9 mouse cellular contexts compared by ENCODE assay signal in the genomic region with DNA sequence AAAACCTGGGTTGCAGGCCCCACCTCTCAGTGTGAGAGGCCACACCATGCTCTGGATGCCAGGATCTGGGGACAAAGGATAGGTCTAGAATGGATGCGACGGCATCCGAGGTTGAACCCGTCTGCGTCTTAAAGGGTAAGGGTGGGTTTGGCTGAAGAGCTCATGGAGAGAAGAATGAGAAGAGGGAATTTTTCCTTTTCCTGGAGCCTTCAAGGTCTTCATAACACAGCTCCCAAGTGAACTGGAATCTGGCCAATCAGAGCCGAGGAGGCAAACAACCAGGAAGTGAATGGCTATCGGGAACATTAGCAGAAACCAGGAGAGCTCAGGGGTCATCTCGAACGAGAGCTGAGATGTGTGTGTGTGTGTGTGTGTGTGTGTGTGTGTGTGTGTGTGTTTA.
A peak's percentile ranks its signal among the peaks of the same experiment; 100 is the strongest.
DNase-seq lines count a peak whose midpoint lies in the region; ATAC-seq lines count a peak whose summit lies in the region.
"Had no signal": no experiment of that assay in that cellular context is flagged by ENCODE, and none has a peak within 500 bp of the region (broad histone marks: within the 10 kb centered on the region; RNA-seq: fewer than 3 reads in every experiment).

No protein-coding gene starts in this region.

- H3K36me3 ChIP-seq in forebrain, embryonic 14.5 days (ENCODE audit: control insufficient read depth, insufficient read depth, low read length), result no peaks in the 10 kb centered on the region
- no peaks in the 10 kb centered on the region for H3K36me3 ChIP-seq in forebrain, embryonic 13.5 days (ENCODE audit: poor library complexity, severe bottlenecking)
- H3K36me3 ChIP-seq in embryonic facial prominence, embryonic 14.5 days (ENCODE audit: control insufficient read depth, insufficient read depth, low read length), result no peaks in the 10 kb centered on the region
- H3K36me3 ChIP-seq: liver, embryonic 15.5 days had no signal

- no peak overlapping the region for H3K27ac ChIP-seq in forebrain, embryonic 14.5 days (ENCODE audit: low read depth, low read length)
- H3K27ac ChIP-seq in forebrain, embryonic 13.5 days, result no peak overlapping the region
- H3K27ac ChIP-seq in embryonic facial prominence, embryonic 14.5 days (replicated peaks; ENCODE audit: low read depth, low read length), result peak overlapping the region; percentile 30; the same call in 1 of the 2 replicates
- H3K27ac ChIP-seq: liver, embryonic 15.5 days had no signal

- no peak overlapping the region for H3K4me2 ChIP-seq in forebrain, embryonic 14.5 days (ENCODE audit: low read length)
- H3K4me2 ChIP-seq in forebrain, embryonic 13.5 days, result no peak overlapping the region
- peak overlapping the region; percentile 21; the same call in 1 of the 2 replicates for H3K4me2 ChIP-seq in embryonic facial prominence, embryonic 14.5 days (ENCODE audit: low read depth, low read length)
- H3K4me2 ChIP-seq: liver, embryonic 15.5 days had no signal

- H3K4me3 ChIP-seq in forebrain, embryonic 14.5 days (ENCODE audit: low read depth, low read length), result no peak overlapping the region
- H3K4me3 ChIP-seq in forebrain, embryonic 13.5 days, result no peak overlapping the region
- H3K4me3 ChIP-seq in embryonic facial prominence, embryonic 14.5 days (ENCODE audit: low read depth, low read length), result no peak overlapping the region
- H3K4me3 ChIP-seq: liver, embryonic 15.5 days had no signal

- H3K9me3 ChIP-seq in forebrain, embryonic 14.5 days (replicated peaks; ENCODE audit: control insufficient read depth, low read length), result no peaks in the 10 kb centered on the region
- H3K9me3 ChIP-seq in forebrain, embryonic 13.5 days (replicated peaks), result no peaks in the 10 kb centered on the region
- H3K9me3 ChIP-seq in embryonic facial prominence, embryonic 14.5 days (ENCODE audit: control insufficient read depth, low read length), result no peaks in the 10 kb centered on the region
- H3K9me3 ChIP-seq: liver, embryonic 15.5 days had no signal

- WGBS in forebrain, embryonic 14.5 days, result 74% methylated on average over 9 of the region's 9 CpGs
- WGBS in forebrain, embryonic 13.5 days, result 77% methylated on average over 9 of the region's 9 CpGs
- WGBS in embryonic facial prominence, embryonic 14.5 days, result 47% methylated on average over 9 of the region's 9 CpGs

- no peak overlapping the region for H3K9ac ChIP-seq in forebrain, embryonic 14.5 days (ENCODE audit: low read length)
- no peak overlapping the region for H3K9ac ChIP-seq in forebrain, embryonic 13.5 days
- H3K9ac ChIP-seq in embryonic facial prominence, embryonic 14.5 days (ENCODE audit: low read depth, low read length), result no peak overlapping the region
- H3K9ac ChIP-seq: liver, embryonic 15.5 days had no signal

- DNase-seq in forebrain, embryonic 14.5 days (ENCODE audit: low spot score), result peak; percentile 33
- peak; percentile 16 for DNase-seq in 3T3-L1 (ENCODE audit: low read depth, low spot score)
- DNase-seq in embryonic facial prominence, embryonic 14.5 days (ENCODE audit: low spot score), result peak; percentile 64
- DNase-seq in kidney, postnatal 25 days, result peak; percentile 31 to 49
- DNase-seq in layer of hippocampus, postnatal 36 days, result no peak
- DNase-seq in thymus, adult 18-20 months, result no peak
- no peak for DNase-seq in right cerebral cortex, postnatal 10 days (ENCODE audit: low spot score in 2 of 2)

- no peaks in the 10 kb centered on the region for H3K4me1 ChIP-seq in forebrain, embryonic 14.5 days (ENCODE audit: control insufficient read depth, insufficient read depth, low read length)
- H3K4me1 ChIP-seq in forebrain, embryonic 13.5 days, result peaks cover 15% of the 10 kb centered on the region
- no peaks in the 10 kb centered on the region for H3K4me1 ChIP-seq in embryonic facial prominence, embryonic 14.5 days (ENCODE audit: control insufficient read depth, insufficient read depth, low read length)
- H3K4me1 ChIP-seq: liver, embryonic 15.5 days had no signal

- peaks cover 30% of the 10 kb centered on the region for H3K27me3 ChIP-seq in forebrain, embryonic 14.5 days (replicated peaks; ENCODE audit: control insufficient read depth, insufficient read depth, low read length)
- peaks cover 37% of the 10 kb centered on the region for H3K27me3 ChIP-seq in forebrain, embryonic 13.5 days
- H3K27me3 ChIP-seq in embryonic facial prominence, embryonic 14.5 days (replicated peaks; ENCODE audit: control insufficient read depth, insufficient read depth, low read length), result peaks cover 26% of the 10 kb centered on the region

- ATAC-seq in forebrain, embryonic 14.5 days, result no peak
- no peak for ATAC-seq in forebrain, embryonic 13.5 days
- ATAC-seq in embryonic facial prominence, embryonic 14.5 days (ENCODE audit: low read depth), result peak; percentile 2; the same call in 1 of the 2 replicates

Comparison
In these comparisons a context has a peak if more than half of its experiments do, and no peak if none do; other contexts are left out.
1. DNase-seq: peak in forebrain, embryonic 14.5 days (single experiment), 3T3-L1 (single experiment), embryonic facial prominence, embryonic 14.5 days (single experiment) and kidney, postnatal 25 days (2 of 2); none in layer of hippocampus, postnatal 36 days (0 of 2), thymus, adult 18-20 months (0 of 2) and right cerebral cortex, postnatal 10 days (0 of 2).